ENCODE assay signal across 8 mouse cellular contexts in the genomic region with DNA sequence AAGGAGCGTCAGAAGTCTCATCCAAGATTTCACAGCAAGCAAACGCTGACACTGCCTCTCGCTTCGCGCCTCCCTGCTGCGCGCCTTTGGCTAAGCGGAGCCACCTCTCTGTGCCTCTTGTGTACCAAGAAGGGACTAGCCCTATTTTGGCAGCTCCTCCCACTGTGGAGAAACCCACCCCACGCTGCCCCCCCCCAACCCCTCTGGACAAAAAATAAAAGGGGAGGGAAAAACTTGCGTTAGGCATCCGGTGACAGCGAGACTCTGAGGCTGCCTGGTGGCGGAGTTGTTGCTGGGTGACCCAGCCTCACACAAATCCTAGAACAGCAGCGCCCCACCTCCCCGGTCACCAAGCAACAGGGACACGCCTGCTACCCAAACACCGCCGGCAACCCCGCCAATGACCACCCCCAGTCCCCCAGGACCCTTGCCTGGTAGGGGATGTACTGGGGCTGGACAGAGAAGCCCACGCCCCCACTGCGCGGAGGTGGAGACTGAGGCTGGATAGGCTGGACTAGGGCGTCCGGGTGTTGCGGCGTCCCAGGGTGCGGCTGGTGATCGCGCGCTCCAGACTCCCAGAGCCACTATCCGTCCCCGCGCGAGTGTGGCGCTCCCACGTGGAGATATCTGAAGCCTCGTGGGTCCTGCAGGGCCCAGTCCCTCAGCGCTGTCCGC. TPM values are rescaled to one million over a fixed set of nuclear protein-coding genes. Genes with fewer than 3 reads are reported as not detected.
DNase-seq lines count a peak whose midpoint lies in the region; ATAC-seq and TF ChIP-seq lines count a peak whose summit lies in the region.

No protein-coding gene starts in this region.

- WGBS in kidney, adult 2 months = under 1% methylated on average over 39 of the region's 39 CpGs
- WGBS in forebrain, embryonic 12.5 days = under 1% methylated on average over 39 of the region's 39 CpGs
- WGBS in limb, embryonic 13.5 days = under 1% methylated on average over 39 of the region's 39 CpGs
- WGBS in midbrain, embryonic 11.5 days = under 1% methylated on average over 38 of the region's 39 CpGs

- H3K27ac ChIP-seq in kidney, adult 2 months (ENCODE audit: insufficient read depth, low read depth, low read length) = no peak overlapping the region
- H3K27ac ChIP-seq in bone marrow macrophage, adult 2 months (ENCODE audit: insufficient read depth, low read depth, low read length) = peak overlapping the region; percentile 38
- peak overlapping the region; percentile 76 for H3K27ac ChIP-seq in forebrain, embryonic 12.5 days
- peak overlapping the region; percentile 17; the same call in 1 of the 2 replicates for H3K27ac ChIP-seq in limb, embryonic 13.5 days
- peak overlapping the region; percentile 11; the same call in 1 of the 2 replicates for H3K27ac ChIP-seq in midbrain, embryonic 11.5 days (ENCODE audit: low read depth, low read length)

- TF ChIP-seq CTCF in kidney, adult 2 months (conservative IDR thresholded peaks at IDR 0.05; ENCODE audit: insufficient read depth, insufficient read length, low read depth, low read length) = no peak
- TF ChIP-seq CTCF in bone marrow macrophage, adult 2 months (IDR thresholded peaks at IDR 0.05; ENCODE audit: low read depth, low read length) = no peak; the same call in 1 of the 2 replicates

- H3K36me3 ChIP-seq in kidney, adult 2 months (ENCODE audit: control insufficient read depth, insufficient read depth, low read length) = no peaks in the 10 kb centered on the region
- H3K36me3 ChIP-seq in forebrain, embryonic 12.5 days (replicated peaks) = no peaks in the 10 kb centered on the region
- H3K36me3 ChIP-seq in limb, embryonic 13.5 days = no peaks in the 10 kb centered on the region
- H3K36me3 ChIP-seq in midbrain, embryonic 11.5 days (ENCODE audit: control insufficient read depth, insufficient read depth, low read length) = no peaks in the 10 kb centered on the region

- intact Hi-C loops in heart, postnatal 14 days (cut with DNase I) = loop anchor here (2.0 to 10.0 kb wide), 2 partner anchors 41 to 1085 kb away; no protein-coding TSS in a partner anchor

- no peaks in the 10 kb centered on the region for H3K27me3 ChIP-seq in kidney, adult 2 months (replicated peaks; ENCODE audit: control insufficient read depth, insufficient read depth, low read length)
- H3K27me3 ChIP-seq in forebrain, embryonic 12.5 days = peaks cover 7% of the 10 kb centered on the region; the same call in 1 of the 2 replicates
- no peaks in the 10 kb centered on the region for H3K27me3 ChIP-seq in limb, embryonic 13.5 days
- H3K27me3 ChIP-seq in midbrain, embryonic 11.5 days (ENCODE audit: control insufficient read depth, insufficient read depth, low read length) = no peaks in the 10 kb centered on the region

- H3K9me3 ChIP-seq in forebrain, embryonic 12.5 days = no peaks in the 10 kb centered on the region
- H3K9me3 ChIP-seq in limb, embryonic 13.5 days = no peaks in the 10 kb centered on the region
- H3K9me3 ChIP-seq in midbrain, embryonic 11.5 days (ENCODE audit: control insufficient read depth, low read length) = no peaks in the 10 kb centered on the region

- no peak for DNase-seq in kidney, adult 2 months
- no peak for DNase-seq in kidney, adult 18-20 months
- peak; percentile 72 to 82 for DNase-seq in heart, postnatal 14 days
- DNase-seq in midbrain, embryonic 11.5 days (ENCODE audit: low spot score, missing footprints) = no peak
- peak; percentile 79 to 81 for DNase-seq in spleen, postnatal 36 days (ENCODE audit: low spot score in 2 of 2)

- ATAC-seq in forebrain, embryonic 12.5 days (ENCODE audit: low FRiP score) = peak; percentile 72
- ATAC-seq in limb, embryonic 13.5 days (ENCODE audit: low FRiP score, low read depth) = peak; percentile 75
- peak; percentile 84 for ATAC-seq in midbrain, embryonic 11.5 days (ENCODE audit: low FRiP score)

- TF ChIP-seq POLR2A in kidney, adult 2 months (IDR thresholded peaks at IDR 0.05; ENCODE audit: low read depth, low read length) = no peak
- no peak for TF ChIP-seq POLR2A in bone marrow macrophage, adult 2 months (IDR thresholded peaks at IDR 0.05; ENCODE audit: borderline replicate concordance, low read depth, low read length)

- peak overlapping the region; percentile 65 for H3K4me3 ChIP-seq in kidney, adult 2 months (ENCODE audit: insufficient read depth, low read depth, low read length)
- peak overlapping the region; percentile 79 for H3K4me3 ChIP-seq in bone marrow macrophage, adult 2 months (ENCODE audit: insufficient read depth, low read length)
- peak overlapping the region; percentile 65 for H3K4me3 ChIP-seq in forebrain, embryonic 12.5 days (replicated peaks)
- peak overlapping the region; percentile 64 for H3K4me3 ChIP-seq in limb, embryonic 13.5 days
- peak overlapping the region; percentile 62 for H3K4me3 ChIP-seq in midbrain, embryonic 11.5 days (ENCODE audit: low read depth, low read length)

- peak overlapping the region; percentile 89 for H3K4me2 ChIP-seq in forebrain, embryonic 12.5 days
- peak overlapping the region; percentile 97 for H3K4me2 ChIP-seq in limb, embryonic 13.5 days (replicated peaks)
- H3K4me2 ChIP-seq in midbrain, embryonic 11.5 days = peak overlapping the region; percentile 92

- H3K9ac ChIP-seq in forebrain, embryonic 12.5 days = peak overlapping the region; percentile 59
- H3K9ac ChIP-seq in limb, embryonic 13.5 days = peak overlapping the region; percentile 56
- H3K9ac ChIP-seq in midbrain, embryonic 11.5 days (ENCODE audit: low read length) = peak overlapping the region; percentile 57

- H3K4me1 ChIP-seq in kidney, adult 2 months (ENCODE audit: control insufficient read depth, insufficient read depth, low read length) = no peaks in the 10 kb centered on the region
- peaks cover 18% of the 10 kb centered on the region for H3K4me1 ChIP-seq in bone marrow macrophage, adult 2 months (ENCODE audit: control insufficient read depth, insufficient read depth, low read length)
- H3K4me1 ChIP-seq in forebrain, embryonic 12.5 days = peaks cover 33% of the 10 kb centered on the region
- peaks cover 42% of the 10 kb centered on the region for H3K4me1 ChIP-seq in limb, embryonic 13.5 days
- peaks cover 18% of the 10 kb centered on the region for H3K4me1 ChIP-seq in midbrain, embryonic 11.5 days (ENCODE audit: control insufficient read depth, insufficient read depth, low read length)

RNA-seq across cellular contexts. Expression of a gene that starts 6.9 kb away (rescaled TPM):
- polyA plus RNA-seq in kidney, adult 2 months (2012; rRNA removed) = 2.2 and 5.8 TPM in 2 replicates
- 33.3 and 39.4 TPM in 2 replicates for polyA plus RNA-seq in bone marrow macrophage, adult 2 months (2012; ENCODE audit: insufficient read depth, insufficient read length, missing spikeins)
- 24.6 and 29.3 TPM in 2 replicates for polyA plus RNA-seq in forebrain, embryonic 12.5 days (2016; fragmentation: Nextera tagmentation; extraction: Ambion mirVana)
- 1 to 10 TPM; 4.3 to 6.2 TPM for total RNA-seq in heart, postnatal 14 days (2021)
- 8.5 and 8.6 TPM in 2 replicates for polyA plus RNA-seq in limb, embryonic 13.5 days (2015; fragmentation: Nextera tagmentation; extraction: Ambion mirVana)
- 7.0 and 9.1 TPM in 2 replicates for polyA plus RNA-seq in midbrain, embryonic 11.5 days (2014; fragmentation: Nextera tagmentation; extraction: Ambion mirVana)

RNA-seq across cellular contexts. Expression of a gene that starts 47.8 kb away (rescaled TPM):
- polyA plus RNA-seq in kidney, adult 2 months (2012; rRNA removed) = 0.16 TPM in 1 of 2 replicates, not detected in the other
- polyA plus RNA-seq in bone marrow macrophage, adult 2 months (2012; ENCODE audit: insufficient read depth, insufficient read length, missing spikeins) = not detected in 2 replicates
- polyA plus RNA-seq in forebrain, embryonic 12.5 days (2016; fragmentation: Nextera tagmentation; extraction: Ambion mirVana) = not detected in 2 replicates
- under 1 TPM in 1 of 2 experiments, not detected in 1; 0.29 TPM for total RNA-seq in heart, postnatal 14 days (2021)
- polyA plus RNA-seq in limb, embryonic 13.5 days (2015; fragmentation: Nextera tagmentation; extraction: Ambion mirVana) = not detected in 2 replicates
- polyA plus RNA-seq in midbrain, embryonic 11.5 days (2014; fragmentation: Nextera tagmentation; extraction: Ambion mirVana) = not detected in 2 replicates

RNA-seq across cellular contexts. Expression of a gene that starts 54.1 kb away (rescaled TPM):
- 0.14 and 0.38 TPM in 2 replicates for polyA plus RNA-seq in kidney, adult 2 months (2012; rRNA removed)
- polyA plus RNA-seq in bone marrow macrophage, adult 2 months (2012; ENCODE audit: insufficient read depth, insufficient read length, missing spikeins) = not detected in 2 replicates
- polyA plus RNA-seq in forebrain, embryonic 12.5 days (2016; fragmentation: Nextera tagmentation; extraction: Ambion mirVana) = not detected in 2 replicates
- total RNA-seq in heart, postnatal 14 days (2021) = 1 to 10 TPM in 1 of 2 experiments, under 1 TPM in 1; 0.49 to 1.4 TPM
- not detected in 2 replicates for polyA plus RNA-seq in limb, embryonic 13.5 days (2015; fragmentation: Nextera tagmentation; extraction: Ambion mirVana)
- polyA plus RNA-seq in midbrain, embryonic 11.5 days (2014; fragmentation: Nextera tagmentation; extraction: Ambion mirVana) = not detected in 2 replicates

Comparison
In these comparisons a context has a peak if more than half of its experiments do, and no peak if none do; other contexts are left out.
1. DNase-seq: peak in heart, postnatal 14 days (2 of 2) and spleen, postnatal 36 days (2 of 2); none in kidney, adult 2 months (single experiment), kidney, adult 18-20 months (single experiment) and midbrain, embryonic 11.5 days (single experiment).
2. Peak in every context shown above with its lines, with median percentiles within 50 percentile points of each other: H3K4me3 ChIP-seq, ATAC-seq, H3K4me2 ChIP-seq and H3K9ac ChIP-seq.